Mouse (Mus musculus): Measurements from ENCODE around the gene Gm7982. TPM values are rescaled to one million over a fixed set of nuclear protein-coding genes. Genes with fewer than 3 reads are reported as not detected.
"Not testable (repeated sequence)": the region's sequence is repeated elsewhere in the genome, so short reads cannot be mapped to it uniquely, and the experiment has no call there.

Gene Gm7982
- polyA plus RNA-seq (2015; fragmentation: Nextera tagmentation; extraction: Ambion mirVana): not detected in 2 replicates

DNA sequence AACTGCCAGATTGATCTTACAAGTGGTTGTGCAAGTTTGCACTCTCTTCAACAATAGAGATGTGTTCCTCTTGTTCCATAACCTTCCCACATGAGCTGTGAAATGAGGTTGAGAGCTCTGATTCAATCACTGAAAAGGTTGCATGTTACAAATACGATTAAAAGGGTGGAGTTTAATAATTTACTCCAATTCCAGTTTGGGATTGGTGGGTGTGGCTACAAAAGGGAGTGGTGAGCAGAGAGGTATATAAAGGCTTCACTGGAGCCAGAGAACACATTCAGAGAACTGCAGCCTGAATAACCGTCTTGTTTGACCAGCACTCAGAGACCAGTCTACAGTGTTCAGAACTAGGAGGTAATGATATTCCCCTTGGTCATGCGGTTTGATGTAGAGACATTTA is at the start of gene Gm7982:
Gm7982 (plus strand) TSS at position 301 of the 400 bp plus-strand sequence.
- not testable (repeated sequence) for H3K27me3 ChIP-seq (ENCODE audit: control insufficient read depth, insufficient read depth, low read length); H3K4me2 ChIP-seq (replicated peaks; ENCODE audit: low read depth); H3K9ac ChIP-seq (ENCODE audit: low read length); H3K4me3 ChIP-seq (ENCODE audit: low read depth, low read length); DNase-seq (ENCODE audit: low spot score); H3K27ac ChIP-seq (replicated peaks); H3K36me3 ChIP-seq (ENCODE audit: control insufficient read depth, insufficient read depth, low read length); H3K9me3 ChIP-seq (ENCODE audit: control insufficient read depth, low read length); H3K4me1 ChIP-seq (replicated peaks; ENCODE audit: control insufficient read depth, insufficient read depth); ATAC-seq (ENCODE audit: low FRiP score, low TSS enrichment)
- WGBS: no CpG with 5 or more reads among the region's 3 CpGs

DNA sequence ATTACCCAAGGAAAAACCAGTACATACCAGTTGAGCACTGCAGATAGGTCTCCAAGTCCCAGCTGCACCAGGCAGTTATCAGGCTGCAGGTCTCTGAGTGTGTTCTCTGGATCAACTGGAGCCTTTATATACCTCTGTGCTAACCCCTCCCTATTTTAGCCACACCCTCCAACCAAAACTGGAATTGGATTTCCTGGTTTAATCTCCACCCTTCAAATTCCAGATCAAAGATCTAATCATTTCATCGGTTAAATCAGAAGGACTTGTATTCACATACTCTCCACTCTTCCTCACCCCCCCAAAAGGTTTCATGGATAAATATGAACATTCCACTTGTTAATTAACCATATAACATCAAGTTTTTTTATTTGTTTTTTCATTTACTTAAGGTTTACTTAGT is 5.7 kb upstream of the Gm7982 start, which contains the start of gene Gm7978:
Gm7978 (minus strand) TSS at position 101 of the 400 bp plus-strand sequence.
- no CpG with 5 or more reads among the region's 1 CpGs for WGBS
- not testable (repeated sequence) for H3K9ac ChIP-seq (ENCODE audit: low read length); DNase-seq (ENCODE audit: low spot score); H3K4me1 ChIP-seq (replicated peaks; ENCODE audit: control insufficient read depth, insufficient read depth); H3K4me2 ChIP-seq (replicated peaks; ENCODE audit: low read depth); H3K36me3 ChIP-seq (ENCODE audit: control insufficient read depth, insufficient read depth, low read length); H3K27ac ChIP-seq (replicated peaks); ATAC-seq (ENCODE audit: low FRiP score, low TSS enrichment); H3K27me3 ChIP-seq (ENCODE audit: control insufficient read depth, insufficient read depth, low read length); H3K9me3 ChIP-seq (ENCODE audit: control insufficient read depth, low read length); H3K4me3 ChIP-seq (ENCODE audit: low read depth, low read length)

DNA sequence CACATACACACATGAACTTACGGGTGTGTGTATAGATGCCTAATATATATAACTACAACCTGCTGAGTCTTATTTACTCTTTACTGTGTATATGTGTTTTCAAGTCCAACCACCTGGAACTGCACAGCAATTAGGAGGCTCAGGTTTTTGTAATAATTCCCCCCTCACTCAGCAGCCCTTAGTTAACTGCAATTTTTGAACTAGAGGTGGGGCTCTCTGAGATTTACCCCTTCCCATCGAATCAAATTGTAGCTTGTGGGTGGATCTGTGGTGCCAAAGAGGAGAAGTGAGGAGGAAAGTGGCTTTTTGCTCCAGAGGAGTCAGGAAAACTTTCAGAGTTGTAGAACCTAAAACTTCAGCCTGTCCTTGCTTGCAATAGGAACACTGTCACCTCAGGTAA is 33.9 kb downstream of the Gm7982 start, which contains the start of gene E330014E10Rik:
E330014E10Rik (plus strand) TSS at position 301 of the 400 bp plus-strand sequence.
- not testable (repeated sequence) for H3K4me1 ChIP-seq (replicated peaks; ENCODE audit: control insufficient read depth, insufficient read depth); H3K27ac ChIP-seq (replicated peaks); H3K9me3 ChIP-seq (ENCODE audit: control insufficient read depth, low read length); ATAC-seq (ENCODE audit: low FRiP score, low TSS enrichment); H3K36me3 ChIP-seq (ENCODE audit: control insufficient read depth, insufficient read depth, low read length); DNase-seq (ENCODE audit: low spot score); H3K27me3 ChIP-seq (ENCODE audit: control insufficient read depth, insufficient read depth, low read length); H3K4me3 ChIP-seq (ENCODE audit: low read depth, low read length); H3K4me2 ChIP-seq (replicated peaks; ENCODE audit: low read depth); H3K9ac ChIP-seq (ENCODE audit: low read length)
- no CpG with 5 or more reads among the region's 2 CpGs for WGBS

Other genes starting within 250 kb of the Gm7982 start
- not detected in 2 replicates for gene Gm3286, start 231.3 kb upstream of the Gm7982 start, polyA plus RNA-seq (2015; fragmentation: Nextera tagmentation; extraction: Ambion mirVana)
- not detected in 2 replicates for gene Gm7971, start 147.1 kb upstream of the Gm7982 start, polyA plus RNA-seq (2015; fragmentation: Nextera tagmentation; extraction: Ambion mirVana)
- gene Gm7978, start 5.8 kb upstream of the Gm7982 start, polyA plus RNA-seq (2015; fragmentation: Nextera tagmentation; extraction: Ambion mirVana): not detected in 2 replicates
- gene E330014E10Rik, start 34.0 kb downstream of the Gm7982 start, polyA plus RNA-seq (2015; fragmentation: Nextera tagmentation; extraction: Ambion mirVana): not detected in 2 replicates
- gene Cxcl13, start 214.9 kb downstream of the Gm7982 start, polyA plus RNA-seq (2015; fragmentation: Nextera tagmentation; extraction: Ambion mirVana): 2.8 and 3.2 TPM in 2 replicates